Mouse (Mus musculus) neural tube, embryonic 15.5 days (tissue): ENCODE data around the gene Galnt2. TPM values are rescaled to one million over a fixed set of nuclear protein-coding genes. Genes with fewer than 3 reads are reported as not detected.

ENCODE experiments used
- polyA plus RNA-seq: library from polyadenylated mRNA; unstranded; fragments of >200 nt; fragmentation: Nextera tagmentation; extraction: Ambion mirVana; gene quantifications from 2 replicates; pipeline ENCODE4 v1.2.1, GENCODE M21; 2015

Galnt2 gene
- polyA plus RNA-seq, 1 experiment from 2014 or later: 62.7 TPM

Other genes with a start within 250 kb of the Galnt2 start
- gene Abcb10, start 248.3 kb upstream of the Galnt2 start, polyA plus RNA-seq: 14.0 and 16.4 TPM in 2 replicates
- gene Taf5l, start 210.0 kb upstream of the Galnt2 start, polyA plus RNA-seq: 21.5 and 27.4 TPM in 2 replicates
- gene Urb2, start 209.9 kb upstream of the Galnt2 start, polyA plus RNA-seq: 3.1 and 4.6 TPM in 2 replicates
- gene Pgbd5, start 208.3 kb downstream of the Galnt2 start, polyA plus RNA-seq: 12.0 and 17.0 TPM in 2 replicates